Mouse (Mus musculus): ENCODE results near the gene Vdr.

Gene Vdr

GRCm38 (mm10) chr15:97812126-97812525 is 98.3 kb downstream of the Vdr start:
- DNase-seq (ENCODE audit: low read depth, low spot score): no peak

- no peak for DNase-seq (ENCODE audit: low read depth, low spot score)
Observed at GRCm38 (mm10) chr15:97811307-97811706, 99.1 kb downstream of the Vdr start.

GRCm38 (mm10) chr15:97810399-97810798 is 100.0 kb downstream of the Vdr start:
- DNase-seq (ENCODE audit: low read depth, low spot score): no peak

DNA sequence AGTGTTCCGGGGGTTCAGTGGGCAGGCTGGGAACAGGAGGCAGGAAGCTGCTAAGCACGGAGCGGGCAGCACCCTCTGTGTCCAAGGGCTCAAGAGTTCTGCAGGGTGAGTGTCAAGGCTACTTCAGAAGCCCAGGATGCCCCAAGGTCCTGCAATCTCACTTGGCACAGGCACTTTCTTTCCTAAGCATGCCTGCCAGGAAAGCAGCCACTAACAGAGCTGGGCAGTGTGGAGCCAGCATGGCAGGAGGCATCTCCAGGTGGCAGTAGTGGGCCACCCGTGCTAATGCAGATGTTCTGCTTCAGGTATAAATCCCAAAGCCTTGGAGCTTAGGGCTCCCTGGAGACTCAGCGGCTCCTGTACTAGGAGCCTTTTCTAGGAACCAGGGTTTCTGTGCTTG is 100.5 kb downstream of the Vdr start:
- DNase-seq (ENCODE audit: low read depth, low spot score): no peak

DNA sequence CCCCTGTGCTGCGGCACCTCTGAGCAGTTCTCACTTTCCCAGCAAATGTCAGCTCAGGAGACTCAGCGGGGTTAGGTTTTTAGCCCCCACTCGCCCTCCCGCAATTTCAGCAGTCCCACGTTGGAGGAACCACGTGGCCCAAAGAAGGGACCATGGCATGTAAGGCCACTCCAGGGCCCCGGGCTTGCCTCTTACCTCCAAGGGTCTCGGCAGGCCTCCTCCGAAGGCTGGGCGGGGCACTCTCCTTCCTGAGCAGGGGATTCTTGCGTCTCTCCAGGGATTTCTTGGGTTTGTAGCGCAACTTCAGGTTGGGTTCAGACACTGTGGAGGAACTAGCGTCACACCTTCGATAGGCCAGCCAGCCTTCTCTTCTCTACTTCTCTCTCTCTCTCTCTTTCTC is 101.2 kb downstream of the Vdr start:
- DNase-seq (ENCODE audit: low read depth, low spot score): no peak

DNA sequence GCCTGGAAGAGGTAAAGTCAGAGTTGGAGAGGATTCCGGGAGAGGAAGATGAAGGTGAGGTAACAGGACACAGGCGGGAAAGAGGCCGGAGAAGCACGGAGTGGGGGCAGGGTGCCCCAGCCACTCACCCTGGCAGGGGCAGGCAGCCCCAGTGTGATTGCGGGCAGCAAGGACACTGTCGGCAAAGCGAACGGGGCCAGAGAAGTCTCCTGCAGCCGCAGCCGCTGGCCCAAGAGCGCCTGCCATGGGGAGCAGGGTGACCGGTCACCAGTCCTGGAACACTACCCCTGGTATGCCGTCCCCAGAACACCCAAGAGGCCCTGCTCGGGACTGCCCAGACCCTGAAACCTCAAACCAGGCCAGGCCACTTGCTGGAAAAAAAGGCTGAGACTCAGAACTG is 101.9 kb downstream of the Vdr start:
- no peak for DNase-seq (ENCODE audit: low read depth, low spot score)

DNA sequence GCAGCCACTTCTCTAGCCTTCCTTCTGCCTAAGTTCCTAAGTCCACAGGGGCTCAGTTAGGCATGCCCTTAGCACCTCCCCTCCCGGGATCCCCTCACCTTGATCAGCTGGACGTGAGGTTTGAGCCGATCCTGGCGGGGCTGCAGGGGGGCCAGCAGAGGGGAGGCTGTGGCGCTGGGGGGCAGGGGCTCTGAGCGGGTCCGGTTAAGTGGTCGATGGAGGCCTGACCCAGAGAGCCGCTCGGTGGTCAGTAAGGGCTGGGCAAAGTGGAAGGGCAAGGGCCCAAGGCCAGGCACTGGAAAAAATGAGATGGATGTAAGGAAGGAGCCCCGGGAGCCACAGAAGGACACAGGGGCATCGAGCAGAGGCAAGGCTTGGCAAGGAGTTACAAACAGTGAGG is 102.6 kb downstream of the Vdr start:
- DNase-seq (ENCODE audit: low read depth, low spot score): no peak
